In genomic region chr16:18400028-18400427, GRCm38 (mm10) we compare ENCODE assay signal across 13 mouse cellular contexts. TPM values are rescaled to one million over a fixed set of nuclear protein-coding genes. Genes with fewer than 3 reads are reported as not detected.
DNase-seq lines count a peak whose midpoint lies in the region; ATAC-seq and TF ChIP-seq lines count a peak whose summit lies in the region.
"Had no signal": no experiment of that assay in that cellular context is flagged by ENCODE, and none has a peak within 500 bp of the region (broad histone marks: within the 10 kb centered on the region; RNA-seq: fewer than 3 reads in every experiment).

No protein-coding gene starts in this region.

- TF ChIP-seq CTCF in heart, adult 2 months (IDR thresholded peaks at IDR 0.05) = no peak
- TF ChIP-seq CTCF in stomach, postnatal 0 days (IDR thresholded peaks at IDR 0.05; ENCODE audit: low read depth) = no peak

- no peak for TF ChIP-seq POLR2A in heart, adult 2 months (IDR thresholded peaks at IDR 0.05; ENCODE audit: insufficient read depth, low read depth, low read length)

- intact Hi-C loops in heart, adult 2 months (cut with DNase I) = no loop called here

- no peak for ATAC-seq in stomach, embryonic 14.5 days (ENCODE audit: insufficient number of reproducible peaks, insufficient read depth, low FRiP score, low read depth)
- no peak for ATAC-seq in stomach, postnatal 0 days (ENCODE audit: low FRiP score, low TSS enrichment)
- no peak for ATAC-seq in erythroid progenitor cell, adult 5-6 weeks (replicated peaks; ENCODE audit: low FRiP score, poor library complexity, severe bottlenecking)

- H3K9ac ChIP-seq in heart, adult 2 months (ENCODE audit: low read depth, low read length) = no peak overlapping the region
- no peak overlapping the region for H3K9ac ChIP-seq in stomach, embryonic 14.5 days (replicated peaks; ENCODE audit: low read depth, low read length)
- no peak overlapping the region for H3K9ac ChIP-seq in stomach, postnatal 0 days (ENCODE audit: low read length)
- H3K9ac ChIP-seq: intestine, embryonic 15.5 days had no signal

- H3K79me2 ChIP-seq in heart, adult 2 months (replicated peaks; ENCODE audit: control insufficient read depth, insufficient read depth, low read length) = no peaks in the 10 kb centered on the region

- peaks cover 76% of the 10 kb centered on the region for H3K36me3 ChIP-seq in heart, embryonic 10.5 days
- no peaks in the 10 kb centered on the region for H3K36me3 ChIP-seq in heart, adult 2 months (ENCODE audit: control insufficient read depth, insufficient read depth, low read length)
- peaks cover 52% of the 10 kb centered on the region for H3K36me3 ChIP-seq in stomach, embryonic 14.5 days (ENCODE audit: control insufficient read depth, insufficient read depth, low read length)
- 0 out of 2 replicates have a peak, but pooled peaks cover 7% of the 10 kb centered on the region for H3K36me3 ChIP-seq in stomach, postnatal 0 days (ENCODE audit: control insufficient read depth, insufficient read depth, low read length)
- peaks cover 91% of the 10 kb centered on the region for H3K36me3 ChIP-seq in midbrain, embryonic 10.5 days

- WGBS in heart, embryonic 10.5 days = 74% methylated on average over 9 of the region's 9 CpGs
- 75% methylated on average over 9 of the region's 9 CpGs for WGBS in heart, adult 2 months
- 66% methylated on average over 9 of the region's 9 CpGs for WGBS in stomach, embryonic 14.5 days
- WGBS in stomach, postnatal 0 days = 58% methylated on average over 9 of the region's 9 CpGs
- 61% methylated on average over 9 of the region's 9 CpGs for WGBS in midbrain, embryonic 10.5 days

- TF ChIP-seq EP300 in heart, adult 2 months (IDR thresholded peaks at IDR 0.05; ENCODE audit: insufficient read depth, low read depth, low read length) = no peak
- no peak for TF ChIP-seq EP300 in stomach, postnatal 0 days (optimal IDR thresholded peaks at IDR 0.05)

- H3K4me2 ChIP-seq in stomach, embryonic 14.5 days (replicated peaks; ENCODE audit: low read depth, low read length) = no peak overlapping the region
- no peak overlapping the region for H3K4me2 ChIP-seq in stomach, postnatal 0 days (replicated peaks; ENCODE audit: low read depth)
- H3K4me2 ChIP-seq: intestine, embryonic 15.5 days had no signal

- peaks cover 60% of the 10 kb centered on the region for H3K4me1 ChIP-seq in heart, embryonic 10.5 days
- peaks cover 4% of the 10 kb centered on the region for H3K4me1 ChIP-seq in heart, adult 2 months (ENCODE audit: control insufficient read depth, insufficient read depth, low read length)
- peaks cover 27% of the 10 kb centered on the region for H3K4me1 ChIP-seq in stomach, embryonic 14.5 days (ENCODE audit: control insufficient read depth, insufficient read depth, low read length)
- no peaks in the 10 kb centered on the region; the same call in 1 of the 2 replicates for H3K4me1 ChIP-seq in stomach, postnatal 0 days (replicated peaks; ENCODE audit: control insufficient read depth, insufficient read depth)
- H3K4me1 ChIP-seq in midbrain, embryonic 10.5 days = peaks cover 74% of the 10 kb centered on the region

- DNase-seq in heart, embryonic 10.5 days (ENCODE audit: low spot score) = no peak
- no peak for DNase-seq in heart, adult 2 months
- no peak for DNase-seq in stomach, postnatal 0 days (ENCODE audit: low spot score)
- DNase-seq in midbrain, embryonic 10.5 days (ENCODE audit: low spot score) = no peak
- no peak for DNase-seq in kidney, postnatal 4 days
- DNase-seq in right cerebral cortex, postnatal 14 days = no peak
- DNase-seq: lung, postnatal 14 days; right cerebral cortex, adult 18-20 months had no signal

- 0 out of 2 replicates have a peak, but pooled peaks cover 4% of the 10 kb centered on the region for H3K27me3 ChIP-seq in heart, embryonic 10.5 days (ENCODE audit: insufficient read depth, poor library complexity, severe bottlenecking)
- no peaks in the 10 kb centered on the region for H3K27me3 ChIP-seq in heart, adult 2 months (ENCODE audit: control insufficient read depth, insufficient read depth, low read length)
- H3K27me3 ChIP-seq in stomach, embryonic 14.5 days (ENCODE audit: control insufficient read depth, insufficient read depth, low read length) = no peaks in the 10 kb centered on the region
- no peaks in the 10 kb centered on the region for H3K27me3 ChIP-seq in stomach, postnatal 0 days (ENCODE audit: control insufficient read depth, insufficient read depth, low read length)
- no peaks in the 10 kb centered on the region for H3K27me3 ChIP-seq in midbrain, embryonic 10.5 days (ENCODE audit: low read depth, poor library complexity, severe bottlenecking)
- H3K27me3 ChIP-seq: intestine, embryonic 15.5 days had no signal

- H3K4me3 ChIP-seq in heart, embryonic 10.5 days = no peak overlapping the region
- no peak overlapping the region for H3K4me3 ChIP-seq in heart, adult 2 months
- no peak overlapping the region for H3K4me3 ChIP-seq in stomach, embryonic 14.5 days (ENCODE audit: low read depth, low read length)
- no peak overlapping the region for H3K4me3 ChIP-seq in stomach, postnatal 0 days (ENCODE audit: low read depth, low read length)
- peak overlapping the region; percentile 42 for H3K4me3 ChIP-seq in midbrain, embryonic 10.5 days
- H3K4me3 ChIP-seq: intestine, embryonic 15.5 days; limb, embryonic 10.5 days had no signal

- peak overlapping the region; percentile 70 for H3K27ac ChIP-seq in heart, embryonic 10.5 days
- no peak overlapping the region for H3K27ac ChIP-seq in heart, adult 2 months
- peak overlapping the region; percentile 48; the same call in 1 of the 2 replicates for H3K27ac ChIP-seq in stomach, embryonic 14.5 days (ENCODE audit: low read length)
- no peak overlapping the region for H3K27ac ChIP-seq in stomach, postnatal 0 days (replicated peaks)
- H3K27ac ChIP-seq in midbrain, embryonic 10.5 days (replicated peaks) = peak overlapping the region; percentile 92
- H3K27ac ChIP-seq: intestine, embryonic 15.5 days; limb, embryonic 10.5 days had no signal

- no peaks in the 10 kb centered on the region for H3K9me3 ChIP-seq in heart, embryonic 10.5 days
- H3K9me3 ChIP-seq in stomach, embryonic 14.5 days (ENCODE audit: control insufficient read depth, low read depth, low read length) = no peaks in the 10 kb centered on the region
- H3K9me3 ChIP-seq in stomach, postnatal 0 days (ENCODE audit: control insufficient read depth, low read length) = no peaks in the 10 kb centered on the region
- no peaks in the 10 kb centered on the region for H3K9me3 ChIP-seq in midbrain, embryonic 10.5 days (replicated peaks)
- H3K9me3 ChIP-seq: G1E; intestine, embryonic 15.5 days; limb, embryonic 10.5 days had no signal

RNA-seq across cellular contexts. Expression of gene Txnrd2, which starts 26.2 kb away (rescaled TPM):
- 40.1 and 47.7 TPM in 2 replicates for polyA plus RNA-seq in heart, embryonic 10.5 days (2016; fragmentation: Nextera tagmentation; extraction: Ambion mirVana)
- 10 to 100 TPM; 37.6 to 39.7 TPM for total RNA-seq in heart, adult 2 months (2021)
- polyA plus RNA-seq in heart, adult 2 months (2012; rRNA removed) = 35.1 and 36.1 TPM in 2 replicates
- polyA plus RNA-seq in stomach, embryonic 14.5 days (2014; fragmentation: Nextera tagmentation; extraction: Ambion mirVana) = 18.5 and 18.8 TPM in 2 replicates
- polyA plus RNA-seq in stomach, postnatal 0 days (2015; fragmentation: Nextera tagmentation; extraction: Ambion mirVana) = 16.2 and 16.8 TPM in 2 replicates
- 30.6 and 30.7 TPM in 2 replicates for polyA plus RNA-seq in midbrain, embryonic 10.5 days (2016; fragmentation: Nextera tagmentation; extraction: Ambion mirVana)
- 117 and 217 TPM in 2 replicates for total RNA-seq in erythroid progenitor cell, adult 5-6 weeks (2015; ENCODE audit: low replicate concordance)
- total RNA-seq in erythroid progenitor cell, adult 5-6 weeks (2017; ENCODE audit: low replicate concordance) = 138 and 221 TPM in 2 replicates

RNA-seq across cellular contexts. Expression of gene Comt, which starts 26.6 kb away (rescaled TPM):
- 83.5 and 102 TPM in 2 replicates for polyA plus RNA-seq in heart, embryonic 10.5 days (2016; fragmentation: Nextera tagmentation; extraction: Ambion mirVana)
- 100 to 1,000 TPM; 139 to 150 TPM for total RNA-seq in heart, adult 2 months (2021)
- polyA plus RNA-seq in heart, adult 2 months (2012; rRNA removed) = 208 and 236 TPM in 2 replicates
- 94.3 and 99.0 TPM in 2 replicates for polyA plus RNA-seq in stomach, embryonic 14.5 days (2014; fragmentation: Nextera tagmentation; extraction: Ambion mirVana)
- 95.1 and 99.6 TPM in 2 replicates for polyA plus RNA-seq in stomach, postnatal 0 days (2015; fragmentation: Nextera tagmentation; extraction: Ambion mirVana)
- polyA plus RNA-seq in midbrain, embryonic 10.5 days (2016; fragmentation: Nextera tagmentation; extraction: Ambion mirVana) = 62.0 and 66.0 TPM in 2 replicates
- total RNA-seq in erythroid progenitor cell, adult 5-6 weeks (2015; ENCODE audit: low replicate concordance) = 129 and 131 TPM in 2 replicates
- 66.4 and 67.4 TPM in 2 replicates for total RNA-seq in erythroid progenitor cell, adult 5-6 weeks (2017; ENCODE audit: low replicate concordance)

RNA-seq across cellular contexts. Expression of gene Arvcf, which starts 52.0 kb away (rescaled TPM):
- polyA plus RNA-seq in heart, embryonic 10.5 days (2016; fragmentation: Nextera tagmentation; extraction: Ambion mirVana) = 25.8 and 29.7 TPM in 2 replicates
- 10 to 100 TPM; 14.4 to 16.4 TPM for total RNA-seq in heart, adult 2 months (2021)
- polyA plus RNA-seq in heart, adult 2 months (2012; rRNA removed) = 13.9 and 17.0 TPM in 2 replicates
- polyA plus RNA-seq in stomach, embryonic 14.5 days (2014; fragmentation: Nextera tagmentation; extraction: Ambion mirVana) = 26.9 and 27.9 TPM in 2 replicates
- 7.8 and 8.7 TPM in 2 replicates for polyA plus RNA-seq in stomach, postnatal 0 days (2015; fragmentation: Nextera tagmentation; extraction: Ambion mirVana)
- 110 and 133 TPM in 2 replicates for polyA plus RNA-seq in midbrain, embryonic 10.5 days (2016; fragmentation: Nextera tagmentation; extraction: Ambion mirVana)
- 3.2 and 8.8 TPM in 2 replicates for total RNA-seq in erythroid progenitor cell, adult 5-6 weeks (2015; ENCODE audit: low replicate concordance)
- total RNA-seq in erythroid progenitor cell, adult 5-6 weeks (2017; ENCODE audit: low replicate concordance) = 6.2 and 22.0 TPM in 2 replicates

RNA-seq across cellular contexts. Expression of gene Tango2, which starts 52.1 kb away (rescaled TPM):
- polyA plus RNA-seq in heart, embryonic 10.5 days (2016; fragmentation: Nextera tagmentation; extraction: Ambion mirVana) = 51.3 and 62.1 TPM in 2 replicates
- total RNA-seq in heart, adult 2 months (2021) = 100 to 1,000 TPM; 173 to 181 TPM
- polyA plus RNA-seq in heart, adult 2 months (2012; rRNA removed) = 283 and 382 TPM in 2 replicates
- 27.2 and 27.4 TPM in 2 replicates for polyA plus RNA-seq in stomach, embryonic 14.5 days (2014; fragmentation: Nextera tagmentation; extraction: Ambion mirVana)
- 16.2 and 16.9 TPM in 2 replicates for polyA plus RNA-seq in stomach, postnatal 0 days (2015; fragmentation: Nextera tagmentation; extraction: Ambion mirVana)
- 40.1 and 45.2 TPM in 2 replicates for polyA plus RNA-seq in midbrain, embryonic 10.5 days (2016; fragmentation: Nextera tagmentation; extraction: Ambion mirVana)
- 61.3 and 62.5 TPM in 2 replicates for total RNA-seq in erythroid progenitor cell, adult 5-6 weeks (2015; ENCODE audit: low replicate concordance)
- 47.2 and 51.9 TPM in 2 replicates for total RNA-seq in erythroid progenitor cell, adult 5-6 weeks (2017; ENCODE audit: low replicate concordance)

Comparison
In these comparisons a context has a peak if more than half of its experiments do, and no peak if none do; other contexts are left out.
1. H3K27ac ChIP-seq: peak in heart, embryonic 10.5 days (single experiment), stomach, embryonic 14.5 days (single experiment) and midbrain, embryonic 10.5 days (single experiment); none in heart, adult 2 months (single experiment) and stomach, postnatal 0 days (single experiment).